Mouse (Mus musculus) hindbrain, embryonic 14.5 days (tissue): ENCODE results near the gene Lypd6b. TPM values are rescaled to one million over a fixed set of nuclear protein-coding genes. Genes with fewer than 3 reads are reported as not detected.

ENCODE experiments used
- ATAC-seq: fragments of 200-750 bp; cut with Nextera tagmentation; 2 replicates; pipeline ENCODE4 v1.8.0; 2017; ENCODE audit warnings: moderate number of reproducible peaks, mild to moderate bottlenecking, moderate TSS enrichment, moderate library complexity; ENCODE audit not compliant: low FRiP score
- DNase-seq: peaks from one replicate; pipeline ENCODE4 v3.0.0-alpha.2; 2015; ENCODE audit warnings: low spot score
- H3K27ac ChIP-seq: fragments of 300-500 bp; sonication (generic); 2 replicates; pipeline ENCODE4 v1.5.1; 2014; ENCODE audit warnings: mild to moderate bottlenecking, moderate library complexity
- H3K27me3 ChIP-seq: fragments of 300-500 bp; sonication (generic); 2 replicates; pipeline ENCODE4 v1.6.1; 2014; ENCODE audit warnings: mild to moderate bottlenecking, low read length, mixed read lengths; ENCODE audit not compliant: control insufficient read depth, insufficient read depth
- H3K36me3 ChIP-seq: fragments of 300-500 bp; sonication (generic); replicated peaks from 2 replicates; pipeline ENCODE4 v1.6.1; 2014; ENCODE audit not compliant: control insufficient read depth, insufficient read depth
- H3K4me1 ChIP-seq: fragments of 300-500 bp; sonication (generic); replicated peaks from 2 replicates; pipeline ENCODE4 v1.6.1; 2014; ENCODE audit warnings: antibody characterized with exemption, low read length, mixed read lengths; ENCODE audit not compliant: control insufficient read depth, insufficient read depth
- H3K4me2 ChIP-seq: fragments of 300-500 bp; sonication (generic); replicated peaks from 2 replicates; pipeline ENCODE4 v1.6.1; 2014; ENCODE audit warnings: mild to moderate bottlenecking, moderate library complexity
- H3K4me3 ChIP-seq: fragments of 300-500 bp; sonication (generic); replicated peaks from 2 replicates; pipeline ENCODE4 v1.5.1; 2014; ENCODE audit warnings: mild to moderate bottlenecking, low read length
- H3K9ac ChIP-seq: fragments of 300-500 bp; sonication (generic); 2 replicates; pipeline ENCODE4 v1.6.1; 2014
- H3K9me3 ChIP-seq: fragments of 300-500 bp; sonication (generic); 2 replicates; pipeline ENCODE4 v1.6.1; 2016; ENCODE audit warnings: low read length; ENCODE audit not compliant: control insufficient read depth
- WGBS: fragments of 180-500 bp; shearing (Covaris S2); extraction: QIAGEN DNeasy Blood & Tissue Kit; methylation state at CpG from one replicate; pipeline ENCODE4 v1.1.7; 2014; 5-methylcytosine and 5-hydroxymethylcytosine counted together
- polyA plus RNA-seq: library from polyadenylated mRNA; unstranded; fragments of >200 nt; fragmentation: Nextera tagmentation; extraction: Ambion mirVana; gene quantifications from 2 replicates; pipeline ENCODE4 v1.2.1, GENCODE M21; 2014

Lypd6b gene
- polyA plus RNA-seq, 1 experiment from 2014 or later: 14.6 TPM

DNA sequence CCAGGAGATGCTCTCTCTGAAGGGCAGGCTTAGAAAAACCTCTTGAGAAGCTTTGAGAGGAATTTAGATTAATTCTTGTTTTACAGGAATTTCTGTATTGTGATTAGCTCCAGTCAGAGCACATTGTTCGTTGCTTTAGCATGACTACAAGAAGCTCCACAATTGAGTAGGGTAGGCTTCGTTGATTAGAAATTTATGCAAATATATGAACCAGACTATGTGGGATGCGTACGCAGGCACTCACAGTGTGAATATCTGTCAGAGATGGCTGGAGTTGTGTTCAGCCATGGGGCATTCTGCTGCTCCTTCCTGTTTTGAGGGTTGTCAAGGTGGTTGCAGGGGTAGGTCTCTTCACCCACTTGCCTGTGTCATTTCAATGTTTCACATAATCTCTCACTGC is 100.9 kb downstream of the Lypd6b start:
- Histone ChIP-seq H3K27ac (no peak overlapping the region), H3K9ac (no peak overlapping the region), H3K9me3 (no peaks in the 10 kb centered on the region), H3K36me3 (no peaks in the 10 kb centered on the region), H3K4me1 (no peaks in the 10 kb centered on the region), H3K4me2 (no peak overlapping the region), H3K4me3 (no peak overlapping the region), H3K27me3 (no peaks in the 10 kb centered on the region)
- DNase-seq: no peak
- 53% methylated on average over 4 of the region's 4 CpGs for WGBS
- no peak for ATAC-seq

GRCm38 (mm10) chr2:49890727-49891126 is 103.2 kb downstream of the Lypd6b start:
- Histone ChIP-seq H3K36me3 (no peaks in the 10 kb centered on the region), H3K9me3 (no peaks in the 10 kb centered on the region), H3K27ac (no peak overlapping the region), H3K9ac (no peak overlapping the region), H3K27me3 (no peaks in the 10 kb centered on the region), H3K4me3 (no peak overlapping the region), H3K4me1 (no peaks in the 10 kb centered on the region), H3K4me2 (no peak overlapping the region)
- 55% methylated on average over 2 of the region's 2 CpGs for WGBS
- DNase-seq (no peak), ATAC-seq (no peak)

GRCm38 (mm10) chr2:49909838-49910407 is 122.4 kb downstream of the Lypd6b start:
- Histone ChIP-seq H3K4me1 (no peaks in the 10 kb centered on the region), H3K27me3 (no peaks in the 10 kb centered on the region), H3K27ac (no peak overlapping the region), H3K4me3 (no peak overlapping the region), H3K4me2 (no peak overlapping the region), H3K36me3 (no peaks in the 10 kb centered on the region), H3K9ac (no peak overlapping the region), H3K9me3 (no peaks in the 10 kb centered on the region)
- DNase-seq: no peak
- no peak for ATAC-seq
- WGBS: 85% methylated on average over 6 of the region's 6 CpGs

DNA sequence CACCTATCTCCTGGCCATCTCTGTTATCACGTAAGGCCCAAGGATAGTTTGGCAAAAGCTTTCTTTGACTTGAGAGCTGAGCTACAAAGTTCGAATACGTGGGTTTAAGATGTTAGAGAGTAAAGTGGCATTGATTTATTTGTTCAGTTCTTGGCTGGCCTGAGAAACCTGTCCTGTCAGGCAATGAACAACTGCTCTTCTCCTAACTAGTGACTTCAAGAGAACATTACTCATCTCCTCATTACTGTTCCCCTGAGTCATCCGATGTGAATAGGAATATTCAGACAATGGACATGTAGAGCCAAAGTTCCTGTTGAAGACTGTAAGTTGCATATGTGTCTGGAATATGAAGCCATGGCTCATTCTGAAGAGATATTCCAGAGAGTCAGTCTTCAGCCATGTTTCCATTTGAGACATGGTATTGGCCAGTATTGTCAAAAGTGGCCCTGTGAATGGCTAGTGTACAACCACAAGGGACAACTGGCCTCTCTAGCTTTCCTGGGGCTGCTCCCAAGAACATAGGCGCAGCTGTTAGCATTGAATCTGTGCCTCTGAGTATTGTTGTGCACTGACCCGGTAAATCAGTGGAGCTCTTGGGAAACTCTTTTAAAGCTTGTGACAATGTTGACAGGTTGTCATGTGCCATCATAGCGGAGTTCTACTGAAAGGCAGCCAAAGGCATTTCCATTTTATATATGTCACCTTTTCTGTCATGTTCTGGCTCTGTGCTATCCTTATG is 124.0 kb downstream of the Lypd6b start:
- Histone ChIP-seq H3K36me3 (no peaks in the 10 kb centered on the region), H3K9me3 (no peaks in the 10 kb centered on the region), H3K4me1 (no peaks in the 10 kb centered on the region), H3K4me2 (no peak overlapping the region), H3K4me3 (no peak overlapping the region), H3K9ac (no peak overlapping the region), H3K27ac (no peak overlapping the region), H3K27me3 (no peaks in the 10 kb centered on the region)
- no peak for DNase-seq
- 59% methylated on average over 7 of the region's 7 CpGs for WGBS
- ATAC-seq: no peak

- DNase-seq: no peak
- no peak for ATAC-seq
- no peak overlapping the region for H3K4me3 ChIP-seq
- H3K36me3 ChIP-seq: no peaks in the 10 kb centered on the region
- no peaks in the 10 kb centered on the region for H3K9me3 ChIP-seq
- H3K4me1 ChIP-seq: no peaks in the 10 kb centered on the region
- no peak overlapping the region for H3K27ac ChIP-seq
- H3K27me3 ChIP-seq: no peaks in the 10 kb centered on the region
- WGBS: 68% methylated on average over 3 of the region's 3 CpGs
- no peak overlapping the region for H3K4me2 ChIP-seq
- H3K9ac ChIP-seq: no peak overlapping the region
Measured at GRCm38 (mm10) chr2:49912261-49912895, 124.9 kb downstream of the Lypd6b start.

- H3K27me3 ChIP-seq: no peaks in the 10 kb centered on the region
- H3K4me3 ChIP-seq: no peak overlapping the region
- H3K4me1 ChIP-seq: 0 out of 2 replicates have a peak, but pooled peaks cover 7% of the 10 kb centered on the region
- no peaks in the 10 kb centered on the region for H3K36me3 ChIP-seq
- DNase-seq (no peak), ATAC-seq (no peak)
- H3K9ac ChIP-seq: no peak overlapping the region
- H3K27ac ChIP-seq: no peak overlapping the region
- H3K9me3 ChIP-seq: no peaks in the 10 kb centered on the region
- 26% methylated on average over 10 of the region's 10 CpGs for WGBS
- no peak overlapping the region for H3K4me2 ChIP-seq
Measured at GRCm38 (mm10) chr2:49917489-49917888, 130.0 kb downstream of the Lypd6b start.

GRCm38 (mm10) chr2:49918132-49918531 is 130.6 kb downstream of the Lypd6b start:
- no peaks in the 10 kb centered on the region for H3K9me3 ChIP-seq
- no peak overlapping the region for H3K9ac ChIP-seq
- ATAC-seq (no peak), DNase-seq (no peak)
- 0 out of 2 replicates have a peak, but pooled peaks cover 7% of the 10 kb centered on the region for H3K4me1 ChIP-seq
- H3K36me3 ChIP-seq: no peaks in the 10 kb centered on the region
- no peak overlapping the region for H3K4me2 ChIP-seq
- H3K4me3 ChIP-seq: no peak overlapping the region
- H3K27me3 ChIP-seq: no peaks in the 10 kb centered on the region
- 77% methylated on average over 4 of the region's 4 CpGs for WGBS
- H3K27ac ChIP-seq: no peak overlapping the region

- Histone ChIP-seq H3K9ac (no peak overlapping the region), H3K4me2 (no peak overlapping the region), H3K27ac (no peak overlapping the region), H3K9me3 (no peaks in the 10 kb centered on the region), H3K36me3 (no peaks in the 10 kb centered on the region), H3K27me3 (no peaks in the 10 kb centered on the region), H3K4me3 (no peak overlapping the region), H3K4me1 (0 out of 2 replicates have a peak, but pooled peaks cover 7% of the 10 kb centered on the region)
- no peak for DNase-seq
- ATAC-seq: peak; percentile 21; the same call in 1 of the 2 replicates
- 28% methylated on average over 9 of the region's 9 CpGs for WGBS
Measured at GRCm38 (mm10) chr2:49918692-49919091, 131.2 kb downstream of the Lypd6b start.

- Histone ChIP-seq H3K27me3 (no peaks in the 10 kb centered on the region), H3K4me1 (0 out of 2 replicates have a peak, but pooled peaks cover 7% of the 10 kb centered on the region)
- DNase-seq: peak; percentile 51
Measured at GRCm38 (mm10) chr2:49921948-49922347, 134.5 kb downstream of the Lypd6b start.

More at GRCm38 (mm10) chr2:49921948-49922347, 134.5 kb downstream of the Lypd6b start:
- no peaks in the 10 kb centered on the region for H3K36me3 ChIP-seq
- ATAC-seq: 0 out of 2 replicates have a peak, but pooled peaks have one; percentile 31
- no peak overlapping the region for H3K4me2 ChIP-seq
- 61% methylated on average over 8 of the region's 8 CpGs for WGBS
- no peak overlapping the region for H3K27ac ChIP-seq
- no peak overlapping the region for H3K9ac ChIP-seq
- no peaks in the 10 kb centered on the region for H3K9me3 ChIP-seq
- no peak overlapping the region for H3K4me3 ChIP-seq
